Mouse (Mus musculus) frontal cortex, postnatal 36 days (tissue): ENCODE data around the gene Cd109.
A peak's percentile ranks its signal among the peaks of the same experiment; 100 is the strongest.

ENCODE experiments used
- DNase-seq, 2 experiments: peaks; one replicate each; pipeline ENCODE4 v3.0.0; 2022; ENCODE audit warnings: low spot score in 2 of 2

The Cd109 gene

DNA sequence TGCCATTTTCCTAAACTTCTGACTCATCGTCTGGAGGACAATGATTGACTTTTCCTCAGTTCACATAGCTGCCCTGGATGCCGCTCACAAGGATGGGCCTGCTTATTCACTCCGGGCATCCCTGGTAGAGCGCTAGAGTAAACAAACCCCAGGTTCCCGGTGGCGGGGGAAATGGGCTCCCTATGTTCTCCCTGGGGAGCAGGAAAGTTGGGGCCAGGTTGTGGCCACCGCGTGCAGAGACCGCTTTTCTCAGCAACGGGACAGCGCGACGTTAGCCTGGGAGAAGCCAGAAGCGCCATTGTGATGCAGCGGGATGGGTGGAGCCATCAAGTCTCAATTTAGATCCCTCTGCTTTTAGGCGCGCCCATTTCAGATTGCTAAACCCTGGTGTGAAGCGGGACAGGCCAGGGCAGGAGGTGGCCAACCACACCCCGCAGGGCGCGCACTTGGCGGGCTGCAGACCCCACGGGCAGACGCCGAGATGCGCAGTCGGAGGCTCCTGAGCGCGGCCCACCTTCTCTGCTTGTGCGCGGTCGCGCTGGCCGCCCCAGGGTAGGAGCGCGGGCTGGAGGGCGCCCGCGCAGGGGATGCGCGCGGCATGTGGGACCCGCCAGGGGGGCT is at the start of gene Cd109:
Gene Cd109, plus strand, starts transcription at position 146 of the 621 bp plus-strand sequence.
- peak; percentile 6 to 26 for DNase-seq

DNA sequence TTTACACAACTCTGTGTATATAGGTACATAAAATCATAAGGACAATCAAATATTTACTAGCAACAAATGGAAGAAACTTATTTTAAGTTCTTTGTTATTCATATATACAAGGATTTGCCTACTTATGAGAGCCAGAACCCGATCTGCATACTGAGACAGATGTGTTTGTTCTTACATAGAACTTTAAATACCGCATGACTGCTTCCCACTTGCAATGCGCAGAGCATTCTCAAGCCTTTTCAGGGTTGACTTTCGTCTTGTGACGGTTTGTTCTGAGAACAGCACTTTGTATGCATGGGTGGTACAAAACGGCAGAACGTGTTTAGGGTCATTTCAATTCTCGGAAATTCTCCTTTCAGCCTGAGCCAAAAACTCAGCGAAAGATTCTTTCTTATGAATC is 45.4 kb upstream of the Cd109 start:
- DNase-seq: no peak

DNA sequence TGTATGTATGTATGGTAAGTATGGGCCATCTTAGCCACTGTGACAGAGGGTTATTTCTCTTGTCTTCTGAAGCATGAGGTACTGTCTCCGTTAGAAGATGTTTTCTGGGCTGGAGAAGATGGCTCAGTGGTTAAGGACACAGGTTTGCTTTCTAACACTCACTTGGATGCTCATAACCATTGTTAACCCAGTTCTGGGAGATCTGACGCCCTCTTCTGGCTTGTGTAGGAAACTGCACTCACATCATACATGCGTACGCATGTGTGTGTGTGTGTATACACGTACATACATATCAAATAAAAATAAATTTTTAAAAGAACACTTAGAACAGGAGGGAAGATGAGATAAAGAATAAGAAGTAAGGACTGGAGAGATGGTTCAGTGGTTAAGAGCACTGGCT is 38.9 kb upstream of the Cd109 start:
- no peak for DNase-seq

DNA sequence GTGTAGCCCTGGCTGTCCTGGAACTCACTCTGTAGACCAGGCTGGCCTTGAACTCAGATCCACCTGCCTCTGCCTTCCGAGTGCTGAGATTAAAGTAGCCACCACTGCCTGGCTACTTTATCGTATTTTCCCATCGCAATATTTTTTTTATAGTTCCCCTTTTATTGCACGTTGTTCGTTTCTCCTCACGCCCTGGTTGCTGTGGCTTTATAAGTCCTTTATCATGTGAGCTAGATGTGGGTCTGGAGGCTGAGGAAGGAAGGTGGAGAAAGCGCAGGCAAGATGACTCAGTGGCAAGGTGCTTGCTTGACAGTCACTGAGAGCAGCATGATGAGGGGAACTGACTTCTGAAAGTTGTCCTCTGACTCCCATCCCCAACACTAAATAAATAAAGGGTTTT is 36.5 kb upstream of the Cd109 start:
- no peak for DNase-seq

DNA sequence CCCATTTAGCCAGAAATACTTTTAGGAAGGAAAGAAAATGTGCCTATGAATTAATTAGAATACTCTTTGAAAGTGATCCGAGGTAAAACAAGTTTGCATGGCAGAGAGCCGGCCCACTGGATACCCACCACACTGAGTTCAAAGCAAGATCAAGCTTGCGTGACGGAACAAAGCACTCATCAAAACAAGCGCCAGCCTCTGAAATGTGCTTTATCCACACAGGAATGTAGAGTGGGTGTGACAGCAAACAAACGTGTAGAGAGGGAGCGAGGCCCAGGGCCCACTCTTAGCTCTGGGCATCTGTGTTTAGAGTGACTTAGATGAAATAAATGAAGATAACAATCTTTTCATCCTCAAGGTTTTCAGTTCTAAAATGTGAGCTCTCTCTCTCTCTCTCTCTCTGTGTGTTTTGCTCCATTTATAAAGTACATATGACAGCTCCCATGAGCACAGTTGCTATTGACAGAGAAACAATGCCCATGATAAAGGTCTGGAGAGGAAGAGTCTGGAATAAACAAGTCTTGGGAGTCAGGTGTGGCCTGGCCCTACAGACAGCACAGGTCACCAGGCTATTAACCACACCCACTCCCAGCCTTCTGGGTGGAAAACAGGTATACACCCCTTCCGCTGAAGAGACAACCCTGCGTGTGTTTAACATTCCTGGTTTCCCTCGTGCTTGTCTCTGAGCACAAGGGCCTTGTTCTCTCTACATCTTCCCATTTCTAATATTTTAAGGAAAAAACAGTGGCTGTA is 35.5 kb upstream of the Cd109 start:
- no peak for DNase-seq

DNA sequence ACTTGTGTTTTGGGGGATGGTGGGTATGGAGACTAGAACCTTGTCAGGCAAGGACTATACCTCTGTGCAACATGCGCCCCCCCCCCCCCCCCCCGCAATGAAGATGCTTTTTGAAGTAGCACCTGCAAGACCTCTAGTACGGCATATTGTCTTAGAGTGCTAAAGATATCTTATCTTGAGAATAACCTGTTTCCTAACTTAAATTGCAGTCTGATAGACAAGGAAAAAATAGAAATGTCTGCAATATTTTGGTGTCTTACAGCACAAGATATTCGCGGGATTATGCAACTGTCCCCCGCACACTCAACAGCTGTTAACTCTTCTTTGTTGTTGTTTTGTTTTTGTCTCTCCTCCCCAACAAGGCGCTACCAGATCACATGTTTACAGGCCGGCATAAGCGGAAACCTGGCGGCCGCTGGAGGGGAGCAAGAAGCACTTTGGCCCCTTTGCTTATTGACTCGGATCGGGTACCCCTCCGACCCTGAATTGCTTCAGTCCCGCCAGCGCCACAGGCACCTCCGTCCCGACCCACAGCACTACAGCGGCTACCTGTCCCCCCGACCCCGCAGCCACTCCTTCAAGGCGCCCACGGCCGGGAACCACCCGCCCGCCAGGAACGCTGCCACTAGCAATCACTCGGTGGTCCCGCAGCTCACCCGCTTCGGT is 28.0 kb upstream of the Cd109 start:
- peak; percentile 21 to 24 for DNase-seq

DNA sequence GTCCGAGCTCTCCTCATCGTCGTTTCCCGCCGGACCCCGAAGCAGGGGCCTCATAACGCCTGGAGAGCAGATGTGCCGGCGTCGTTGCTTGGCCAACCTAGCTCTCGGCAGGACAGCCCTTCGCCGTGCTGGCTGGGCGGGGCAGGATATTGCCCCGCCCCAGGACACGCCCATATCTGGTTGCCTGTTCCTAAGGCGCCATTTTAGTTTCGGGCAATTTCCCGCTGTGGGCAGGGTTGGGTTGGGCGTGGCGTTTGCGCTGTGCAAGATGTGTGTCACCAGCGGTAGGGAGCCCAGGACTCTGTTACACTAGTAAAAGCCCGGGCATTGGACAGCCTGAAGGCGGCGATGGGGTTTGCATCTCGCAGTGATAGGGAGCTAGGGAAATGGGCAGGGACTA is 27.4 kb upstream of the Cd109 start, which contains the start of gene Slc17a5:
Gene Slc17a5, minus strand, starts transcription at position 128 of the 400 bp plus-strand sequence.
- peak; percentile 88 to 93 for DNase-seq

DNA sequence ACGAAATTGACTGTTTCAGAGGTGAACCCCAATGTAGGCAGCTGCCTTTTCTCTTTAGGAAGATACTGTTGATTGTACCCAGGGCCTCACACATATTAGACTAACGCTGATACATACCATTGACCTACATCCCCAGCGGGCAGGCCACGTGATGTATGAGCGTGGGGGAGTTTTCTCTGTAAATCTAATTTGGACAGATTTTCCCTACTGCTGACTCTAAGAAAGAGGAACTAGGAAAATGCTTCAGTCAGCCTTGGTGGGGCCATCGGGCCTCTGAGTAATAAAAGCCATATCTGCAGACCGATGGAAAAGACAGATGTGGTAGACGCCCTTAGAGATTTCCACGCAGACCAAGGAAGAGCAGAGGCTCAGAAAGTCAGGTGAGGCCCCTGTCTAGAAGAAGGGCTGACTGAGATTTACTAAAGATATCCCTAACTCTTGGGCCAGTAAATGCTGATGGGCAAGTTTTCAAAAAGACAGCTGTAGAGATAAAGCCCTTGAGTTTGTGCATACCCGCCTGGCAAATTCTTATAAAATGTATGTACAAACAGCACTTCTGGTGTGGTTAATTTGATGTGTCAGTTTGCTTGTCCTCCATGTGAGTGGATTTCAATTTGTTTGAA is 26.8 kb upstream of the Cd109 start:
- no peak for DNase-seq

DNA sequence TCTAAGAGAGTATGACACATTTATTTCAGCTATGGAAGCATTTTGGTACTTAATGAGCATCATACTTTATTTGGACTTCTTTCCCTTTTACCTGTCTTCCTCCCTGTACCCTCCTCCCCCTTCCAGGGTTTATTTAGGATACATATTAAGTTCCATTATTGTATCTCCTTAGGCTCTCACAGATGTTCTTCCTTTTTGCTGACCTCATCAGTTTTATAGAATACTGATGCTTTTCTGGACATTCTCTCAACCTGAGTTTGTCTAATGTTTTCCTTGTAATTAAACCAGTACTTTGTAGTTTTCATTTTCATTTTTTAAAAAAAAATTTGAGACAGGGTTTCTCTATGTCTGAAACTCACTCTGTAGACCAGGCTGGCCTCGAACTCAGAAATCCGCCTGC is 24.9 kb upstream of the Cd109 start:
- DNase-seq: no peak

DNA sequence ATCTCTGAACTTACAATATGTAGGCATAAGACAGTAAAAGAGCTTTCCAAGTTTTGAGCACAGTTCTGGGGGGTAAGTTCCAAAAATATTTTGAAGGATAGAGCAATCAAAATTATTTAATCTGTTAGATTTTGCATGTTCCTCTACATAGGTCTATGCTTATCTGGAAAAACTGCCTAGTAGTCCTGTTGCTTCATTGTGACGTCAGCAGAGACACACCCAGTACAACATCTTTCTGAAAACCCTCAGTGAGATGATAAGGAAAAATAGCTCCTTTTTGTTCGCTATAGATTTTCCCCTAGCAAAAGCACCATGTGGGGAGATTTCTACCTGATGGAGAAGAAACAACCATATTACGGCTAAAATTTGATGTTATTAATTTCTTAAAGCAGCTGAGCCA is 20.1 kb upstream of the Cd109 start:
- DNase-seq: no peak

DNA sequence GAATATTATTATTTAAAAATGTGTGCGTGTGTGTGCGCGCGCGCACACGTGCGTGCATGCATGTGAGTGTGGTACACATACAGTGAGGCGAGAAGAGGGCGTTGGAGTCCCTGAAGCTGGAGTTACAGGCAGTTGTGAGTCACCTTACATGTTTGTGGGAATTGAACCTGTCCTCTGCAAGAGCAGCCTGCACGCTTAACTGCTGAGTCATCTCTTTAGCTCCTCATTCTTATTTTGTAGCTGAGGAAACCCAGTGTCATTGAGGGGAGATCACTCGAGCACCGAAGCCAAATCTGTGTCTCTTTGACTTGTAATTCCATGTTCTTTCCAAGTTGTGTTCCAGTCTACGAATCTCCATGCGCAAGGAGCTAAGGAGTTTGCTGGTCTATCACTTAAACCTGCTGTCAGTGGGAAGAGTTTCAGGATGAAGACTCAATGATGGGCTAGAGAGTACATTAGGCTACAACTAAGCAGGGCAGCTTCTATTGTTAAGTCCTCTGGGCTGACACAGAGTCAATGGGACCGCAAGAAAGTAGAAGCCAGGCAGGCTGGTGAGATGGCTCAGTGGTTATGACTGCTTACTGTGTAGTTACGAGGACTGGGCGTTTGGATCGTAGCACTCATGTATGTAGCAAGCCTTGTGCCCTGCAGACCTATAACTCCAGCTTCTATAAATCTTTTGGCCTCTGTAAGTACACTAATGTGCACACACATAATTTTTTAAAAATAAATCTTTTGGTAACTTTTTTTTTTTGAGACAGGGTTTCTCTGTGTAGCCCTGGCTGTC is 19.4 kb upstream of the Cd109 start:
- no peak for DNase-seq

DNA sequence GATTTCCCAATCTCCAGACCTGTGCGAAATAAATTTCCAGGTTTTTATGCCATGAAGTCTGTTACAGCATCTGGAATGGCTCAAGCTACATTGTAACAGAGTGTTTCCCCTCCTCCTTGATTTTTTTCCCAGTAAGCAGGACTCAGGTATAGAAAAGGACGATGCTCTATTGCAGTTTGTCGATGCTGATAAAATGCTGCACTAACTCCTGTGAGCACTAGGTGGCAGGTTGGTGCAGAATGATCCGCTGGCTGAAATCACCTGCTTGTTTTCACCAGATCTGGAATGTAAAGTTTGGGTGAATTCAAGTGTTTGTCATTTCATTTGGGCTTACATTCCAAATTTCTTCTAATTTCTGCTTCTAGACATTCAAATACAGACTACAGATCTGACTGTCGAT is 18.5 kb upstream of the Cd109 start:
- DNase-seq: peak; percentile 33 to 75

DNA sequence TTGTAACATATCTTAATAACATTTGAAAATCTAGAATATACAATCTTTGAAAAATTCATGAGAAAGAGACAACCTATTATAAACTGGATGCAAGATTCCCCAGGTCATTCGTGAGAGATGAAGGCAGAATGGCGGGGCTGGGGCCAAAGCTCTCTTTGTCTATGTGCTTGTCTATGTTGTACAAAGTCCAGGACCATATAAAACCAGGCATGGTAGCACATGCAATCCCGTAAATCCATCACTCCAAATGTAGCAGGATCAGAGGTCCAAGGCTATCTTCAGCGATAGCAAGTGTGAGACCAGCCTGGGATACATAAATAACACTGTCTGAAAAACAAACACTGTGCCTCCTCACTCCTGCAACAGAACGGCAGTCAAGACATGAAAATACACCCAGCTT is 15.4 kb upstream of the Cd109 start:
- no peak for DNase-seq

DNA sequence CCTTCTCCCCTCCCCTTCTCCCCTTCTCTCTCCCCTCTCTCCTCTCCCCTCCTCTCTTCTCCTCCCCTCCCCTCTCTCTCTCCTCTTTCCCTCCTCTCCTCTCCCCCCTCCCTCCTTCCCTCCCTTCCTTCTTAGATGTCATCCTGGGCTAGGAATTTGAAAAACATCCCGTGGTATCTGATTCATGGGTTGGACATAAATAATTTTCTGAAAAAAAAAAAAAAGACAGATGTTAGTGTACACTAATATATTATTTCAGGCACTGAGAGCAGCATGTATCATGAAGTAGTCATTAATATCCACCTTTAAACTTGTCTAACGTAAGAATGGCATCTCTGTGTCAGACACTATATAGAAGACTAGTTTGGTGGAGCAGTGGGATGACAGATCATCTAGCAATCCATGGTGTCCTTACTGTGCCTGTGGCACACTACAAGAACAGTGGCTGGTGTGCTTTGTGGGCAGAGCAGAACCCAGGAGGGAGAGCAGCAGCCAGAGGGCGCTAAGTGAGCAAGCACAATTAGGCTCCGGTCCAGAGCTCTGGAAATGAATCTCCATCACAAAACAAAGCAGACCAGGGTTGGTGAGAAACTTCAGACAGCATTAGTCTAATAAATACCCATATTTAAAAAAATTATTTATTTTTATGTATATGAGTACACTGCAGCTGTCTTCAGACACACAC is 14.2 kb upstream of the Cd109 start:
- peak in 1 of 2 experiments; percentile 36 for DNase-seq

DNA sequence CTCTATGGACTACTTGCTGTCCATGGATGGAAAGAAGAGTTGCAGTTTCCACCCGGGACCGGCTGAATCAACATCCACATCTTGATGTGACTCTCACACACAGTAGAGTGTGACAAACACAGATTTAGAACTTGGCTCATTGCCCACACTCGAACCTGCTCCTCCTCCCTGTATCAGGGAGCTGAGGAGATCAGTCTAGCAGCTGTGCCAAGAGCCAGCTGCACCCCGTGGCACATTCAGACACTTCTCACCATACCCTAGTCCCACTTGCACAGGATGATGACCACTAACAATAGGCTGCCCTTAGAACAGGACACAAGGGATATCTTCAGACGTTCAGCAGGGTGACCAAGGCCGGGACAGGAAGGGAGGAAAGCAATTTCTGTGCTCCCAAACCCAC is 1.1 kb upstream of the Cd109 start:
- DNase-seq: peak in 1 of 2 experiments; percentile 19

DNA sequence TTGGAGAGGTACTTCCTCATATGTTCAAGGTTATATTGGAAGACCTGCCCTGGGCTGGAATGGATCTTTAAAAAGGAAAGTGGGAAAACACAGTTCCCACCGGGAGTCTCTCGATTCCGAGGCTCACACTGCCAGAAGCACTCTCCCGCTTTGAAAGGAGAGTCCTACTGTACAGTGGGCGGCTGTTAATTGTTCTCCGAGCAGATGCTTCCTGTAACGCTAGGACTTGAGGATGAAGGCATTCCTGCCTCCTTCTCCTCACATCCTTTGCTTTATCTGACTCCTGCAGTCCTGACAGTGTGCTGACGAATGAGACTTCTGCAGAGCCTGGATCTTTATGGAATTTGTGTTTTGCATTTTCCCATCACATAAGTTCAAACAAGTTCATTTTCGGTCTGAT is 3.9 kb downstream of the Cd109 start:
- no peak for DNase-seq

DNA sequence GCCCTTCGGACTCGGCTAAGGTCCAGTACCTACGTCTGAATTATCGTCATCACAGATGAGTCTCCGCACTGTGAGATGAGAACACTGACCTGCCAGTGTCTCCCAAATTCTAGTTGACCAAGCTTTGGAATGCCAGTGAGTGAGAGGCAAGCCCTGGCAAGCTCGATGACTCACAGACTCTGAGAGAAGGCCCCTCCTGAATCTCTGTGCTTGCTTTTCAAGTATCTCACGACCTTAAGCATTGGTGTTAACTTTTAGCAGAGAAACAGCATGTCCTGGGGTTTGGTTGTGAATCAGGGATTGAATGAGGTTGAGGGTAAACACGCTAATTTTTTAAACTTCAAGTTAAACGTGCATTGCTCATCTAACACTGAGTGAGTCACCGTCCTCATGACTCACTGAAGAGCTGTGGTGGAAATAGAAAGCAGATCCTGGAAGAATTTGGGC is 8.0 kb downstream of the Cd109 start:
- peak in 1 of 2 experiments; percentile 29 for DNase-seq

DNA sequence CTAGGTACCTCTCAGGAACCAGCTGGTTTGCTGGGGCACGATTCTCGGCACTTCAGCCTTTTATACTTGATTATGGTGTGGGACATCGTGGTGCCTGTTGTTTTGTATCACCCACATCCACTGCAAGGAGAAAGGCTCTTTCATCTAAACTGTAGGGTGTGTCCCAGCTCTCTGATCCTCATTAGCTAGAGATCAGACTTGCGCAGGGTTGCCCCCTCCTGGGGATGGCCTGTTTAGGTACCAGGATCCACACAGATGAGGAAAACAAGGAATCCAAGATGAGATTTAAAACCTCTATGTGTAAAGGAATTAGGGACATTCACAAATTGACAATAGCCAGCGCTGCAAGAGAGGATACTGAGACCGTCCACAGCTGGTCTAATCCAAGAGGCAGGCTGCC is 14.6 kb downstream of the Cd109 start:
- no peak for DNase-seq

DNA sequence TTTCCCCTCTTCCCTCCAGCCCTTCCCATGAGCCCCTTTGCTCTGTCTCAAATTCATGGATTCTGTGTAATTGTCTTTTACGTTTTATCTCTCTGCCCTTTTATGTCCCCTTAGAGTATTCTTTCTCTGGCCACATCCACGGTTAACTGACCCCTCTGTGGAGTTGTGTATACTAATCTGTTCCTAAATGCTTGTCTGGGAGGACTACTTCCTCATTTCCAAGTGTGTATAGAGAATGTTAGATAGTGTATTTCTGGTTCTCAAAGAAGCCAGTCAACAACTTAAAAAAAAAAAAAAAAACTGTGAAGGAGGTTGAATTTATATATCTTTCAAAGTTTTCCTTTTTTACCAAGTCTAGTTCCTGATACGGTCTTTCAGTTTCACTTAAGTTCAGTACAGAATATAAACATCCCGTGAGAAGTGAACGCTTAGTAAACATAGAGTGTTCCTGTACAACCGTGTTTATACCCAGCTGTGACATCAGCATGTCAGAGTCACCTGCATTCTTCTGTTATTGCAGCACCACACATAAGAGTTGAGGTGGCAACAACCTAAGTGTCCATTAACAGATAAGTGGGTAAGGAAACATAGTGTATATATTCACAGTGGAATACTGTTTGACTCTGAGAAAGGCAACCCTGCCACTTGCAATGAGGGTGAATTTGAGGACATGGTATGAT is 16.5 kb downstream of the Cd109 start:
- DNase-seq: no peak

DNA sequence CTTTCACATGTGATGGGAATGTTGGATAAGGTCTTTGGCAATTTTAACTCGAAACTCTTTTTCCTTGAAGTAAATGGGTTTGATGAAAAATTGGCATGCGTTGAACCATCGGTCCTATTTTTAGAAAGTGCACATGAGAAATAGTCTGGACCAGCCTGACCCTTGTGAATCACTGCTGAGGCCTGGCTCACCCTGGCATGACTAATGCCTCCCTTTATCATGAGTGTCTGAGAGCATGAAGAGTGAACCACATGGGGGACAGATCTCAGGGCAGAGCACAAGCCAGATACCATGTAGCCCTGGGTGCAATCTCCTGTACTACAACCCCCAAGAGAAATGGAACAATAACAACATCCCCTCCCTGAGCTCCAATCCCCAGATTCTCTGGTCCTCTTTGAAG is 18.6 kb downstream of the Cd109 start:
- DNase-seq: no peak
